Mouse (Mus musculus) heart, adult 8-10 months (tissue): ENCODE results near the gene Sfxn5. TPM values are rescaled to one million over a fixed set of nuclear protein-coding genes. Genes with fewer than 3 reads are reported as not detected.

Experiments used
- DNase-seq: peaks from one replicate; pipeline ENCODE4 v3.0.0; 2022; ENCODE audit warnings: low spot score
- microRNA-seq: library from miRNA; unstranded; fragments of <30 nt; microRNA quantifications from one replicate; pipeline ENCODE4 v1.2.0, GENCODE M21; 2022
- total RNA-seq, 4 experiments: library from RNA; stranded (reverse); gene quantifications; 2 replicates each; pipeline ENCODE4 v1.2.4; 2022

Sfxn5 gene
- total RNA-seq, 4 experiments from 2014 or later: 3.2 to 6.4 (median 4.5) TPM

DNA sequence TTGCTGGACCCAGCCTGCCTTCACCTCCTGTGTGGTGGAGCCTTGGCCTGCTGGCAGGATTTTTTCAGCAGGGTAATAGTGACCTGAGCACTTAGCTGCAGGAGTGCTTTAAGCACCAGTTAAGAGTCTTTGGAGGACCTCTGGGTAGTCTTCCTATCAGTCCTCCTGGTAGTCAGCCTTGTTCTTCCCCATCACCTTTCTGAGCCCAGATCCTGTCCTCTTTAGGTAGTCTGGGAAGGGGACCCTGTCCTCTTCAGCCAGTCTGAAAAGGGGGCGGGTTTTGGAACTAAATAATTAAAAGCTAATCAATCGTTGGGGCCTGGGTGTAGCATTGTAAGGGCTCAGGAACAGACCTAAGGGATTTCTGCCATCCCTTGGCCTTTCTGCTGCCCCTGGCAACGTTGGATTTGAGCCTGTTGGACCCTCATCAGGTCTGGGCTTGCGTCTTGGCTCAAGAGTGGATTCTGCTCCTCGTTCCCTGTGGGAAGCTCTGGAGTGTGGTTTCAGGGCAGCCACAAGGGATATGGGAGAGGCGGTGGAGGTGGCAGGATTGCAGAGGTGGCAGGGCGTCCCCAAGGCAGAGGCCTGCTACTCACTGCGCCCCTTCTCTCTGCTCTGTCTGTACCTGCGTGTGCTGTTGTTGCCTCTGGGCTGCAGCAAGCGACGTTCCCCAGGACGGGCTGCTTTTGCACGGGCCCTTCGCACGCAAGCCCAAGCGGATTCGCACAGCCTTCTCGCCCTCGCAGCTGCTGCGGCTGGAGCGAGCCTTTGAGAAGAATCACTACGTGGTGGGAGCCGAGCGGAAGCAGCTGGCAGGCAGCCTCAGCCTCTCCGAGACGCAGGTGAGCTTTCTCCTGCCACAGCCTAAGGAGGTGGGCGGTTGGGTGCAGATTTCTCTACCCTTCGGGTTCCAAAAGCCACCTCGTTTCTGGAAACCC, 139.6 kb downstream of the Sfxn5 start:
- DNase-seq: no peak

- DNase-seq: no peak
Observed at GRCm38 (mm10) chr6:85191751-85192440, 141.3 kb downstream of the Sfxn5 start.

DNA sequence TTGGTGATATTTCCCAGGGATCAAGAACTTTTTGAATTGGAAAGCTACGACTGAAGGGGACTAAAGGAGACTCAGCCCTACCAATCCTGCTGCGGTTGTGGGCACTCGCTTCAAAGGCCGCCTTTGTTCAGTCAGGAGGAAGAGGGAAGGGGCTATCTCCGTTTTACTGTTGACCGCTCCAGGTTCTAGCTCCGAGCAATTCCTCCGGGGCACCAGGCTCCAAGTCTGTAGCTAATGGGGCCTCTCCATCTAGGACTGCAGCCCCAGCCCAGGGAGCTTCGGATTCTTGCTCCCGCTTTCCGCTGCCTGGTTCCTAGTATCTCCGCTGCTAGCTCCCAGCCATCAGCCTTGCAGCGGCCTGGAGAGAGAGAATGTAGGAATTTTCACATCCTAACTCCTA, 142.6 kb downstream of the Sfxn5 start:
- DNase-seq: no peak

GRCm38 (mm10) chr6:85189911-85190591, 143.2 kb downstream of the Sfxn5 start:
- DNase-seq: no peak

DNA sequence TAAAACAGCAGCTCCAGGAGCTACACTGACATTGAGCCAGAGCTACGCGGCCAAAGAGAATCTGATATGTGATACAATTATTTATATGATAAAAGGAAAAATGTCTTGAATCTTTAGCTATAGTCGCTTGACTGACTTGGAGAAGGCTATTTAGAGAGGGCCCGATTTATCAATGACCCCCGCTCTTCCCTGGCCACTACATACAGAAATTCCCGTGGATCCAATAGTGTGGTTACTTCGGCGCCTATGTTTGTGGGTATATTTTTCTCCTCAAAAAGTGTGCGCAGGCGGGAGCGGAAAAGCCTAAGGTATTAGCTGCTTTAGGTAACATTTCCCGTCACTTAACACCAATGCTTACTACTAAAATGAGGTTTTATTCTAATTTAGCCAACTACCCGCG, 143.9 kb downstream of the Sfxn5 start:
- no peak for DNase-seq

DNA sequence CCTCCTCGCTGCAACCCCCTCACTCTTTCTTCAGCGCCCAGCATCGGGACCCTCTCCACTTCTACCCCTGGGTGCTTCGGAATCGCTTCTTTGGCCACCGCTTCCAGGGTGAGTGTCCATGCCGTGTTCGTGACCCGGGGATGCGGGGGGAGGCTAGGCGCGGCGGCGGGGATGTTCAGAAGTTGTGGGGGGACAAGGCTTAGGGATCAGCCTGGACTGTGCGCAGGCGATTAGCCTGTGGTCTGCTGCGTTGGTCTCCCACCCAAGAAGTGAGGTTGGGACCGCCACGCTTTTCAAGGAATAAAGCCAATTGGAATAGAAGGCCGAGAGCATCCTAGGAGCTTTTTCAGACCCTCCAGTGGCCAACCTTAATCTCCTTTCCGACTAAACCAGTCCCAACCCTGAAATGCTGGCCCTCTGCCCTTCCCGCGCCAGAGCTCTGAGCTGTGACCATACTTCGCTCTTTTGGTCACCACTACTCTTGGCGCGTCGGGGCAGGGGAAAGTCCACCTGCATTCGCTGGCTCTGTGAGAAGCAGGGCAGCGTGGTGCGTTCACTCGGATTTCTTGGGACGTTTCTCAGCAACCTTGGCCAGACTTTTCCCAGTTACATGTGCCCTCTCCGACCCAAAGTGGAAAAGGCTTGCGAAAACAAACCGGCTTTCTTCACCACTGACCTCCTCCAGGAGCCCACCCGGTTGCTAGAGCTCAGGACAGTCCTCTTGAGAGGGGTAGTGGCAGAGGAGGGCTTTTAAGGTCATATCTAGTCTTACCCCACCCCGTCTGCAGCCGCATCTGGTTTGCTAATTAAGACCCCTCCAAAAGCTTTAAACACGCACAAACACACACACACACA, 144.7 kb downstream of the Sfxn5 start:
- no peak for DNase-seq

- no peak for DNase-seq
Observed at GRCm38 (mm10) chr6:85187340-85188211, 145.6 kb downstream of the Sfxn5 start, which contains the start of gene Emx1. Gene Emx1, plus strand, starts transcription at chr6:85187438.

DNA sequence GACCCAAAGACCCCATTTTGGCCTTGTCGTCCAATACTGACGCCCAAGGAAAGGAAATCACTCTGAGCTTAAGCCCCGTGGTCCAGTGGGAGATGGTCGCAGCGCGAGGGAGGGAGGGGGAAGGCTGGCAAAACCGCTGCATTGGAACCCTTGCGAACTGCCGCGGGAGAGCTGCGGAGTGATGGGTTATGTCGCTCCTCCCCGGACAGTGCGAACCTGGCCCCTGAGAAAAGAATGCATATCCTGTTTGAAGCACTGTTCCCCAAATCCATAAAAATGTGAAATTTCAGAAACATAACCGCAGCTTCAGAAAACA, 146.5 kb downstream of the Sfxn5 start:
- no peak for DNase-seq

DNA sequence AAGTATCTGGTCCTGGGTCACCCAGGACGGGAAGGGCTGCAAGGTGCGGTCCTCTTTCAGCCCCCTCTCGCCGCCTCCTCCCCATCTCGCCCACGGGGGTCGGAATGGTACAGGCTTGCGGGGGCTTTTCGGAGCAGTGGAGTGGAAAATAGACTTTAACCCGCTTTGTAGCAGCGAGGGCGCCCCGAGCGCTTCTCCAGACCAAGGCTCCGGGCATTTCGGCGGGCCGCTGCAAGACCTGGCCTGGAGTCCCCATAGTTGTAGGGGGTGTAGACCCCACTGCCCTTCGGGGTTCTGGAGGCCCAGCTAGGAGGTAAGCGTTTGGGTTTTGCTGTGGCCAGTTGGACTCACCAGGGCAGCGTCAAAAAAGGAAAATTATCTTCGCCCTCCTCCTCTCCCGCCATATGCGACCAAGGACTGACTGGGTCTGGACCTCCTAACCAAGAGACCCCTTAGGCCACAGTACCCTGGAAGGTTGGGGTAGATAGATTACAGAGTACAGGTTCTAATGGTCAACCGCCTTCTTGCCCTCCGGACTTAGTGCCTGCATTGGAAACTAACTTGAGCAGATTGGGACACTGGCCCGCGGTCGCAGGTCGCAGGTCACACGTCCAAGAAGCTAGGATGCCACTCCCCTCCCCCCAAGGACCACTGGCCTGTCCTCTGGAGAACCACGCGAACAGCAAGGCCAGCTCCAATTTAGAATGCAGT, 147.0 kb downstream of the Sfxn5 start:
- no peak for DNase-seq

DNA sequence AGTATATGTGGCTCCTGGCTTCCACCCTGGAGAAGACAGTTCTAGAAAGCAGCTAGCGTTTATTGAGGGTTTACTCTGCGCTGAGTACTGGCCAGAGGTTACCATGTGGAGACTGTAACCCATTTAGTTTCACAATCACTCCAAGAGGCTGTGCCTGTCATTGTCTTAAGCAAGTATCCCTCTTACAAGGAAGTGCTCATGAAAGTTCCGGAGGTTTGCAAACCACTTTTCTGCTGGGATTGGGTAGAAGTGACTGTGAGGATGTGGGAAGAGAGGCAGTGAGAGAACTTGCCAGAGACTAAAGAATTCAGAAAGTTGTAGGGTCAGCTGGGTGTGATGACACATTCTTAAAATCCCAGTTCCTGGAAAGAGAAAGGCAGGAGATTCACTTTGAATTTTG, 149.3 kb downstream of the Sfxn5 start:
- DNase-seq: no peak

GRCm38 (mm10) chr6:85180036-85180435, 153.2 kb downstream of the Sfxn5 start:
- no peak for DNase-seq

DNA sequence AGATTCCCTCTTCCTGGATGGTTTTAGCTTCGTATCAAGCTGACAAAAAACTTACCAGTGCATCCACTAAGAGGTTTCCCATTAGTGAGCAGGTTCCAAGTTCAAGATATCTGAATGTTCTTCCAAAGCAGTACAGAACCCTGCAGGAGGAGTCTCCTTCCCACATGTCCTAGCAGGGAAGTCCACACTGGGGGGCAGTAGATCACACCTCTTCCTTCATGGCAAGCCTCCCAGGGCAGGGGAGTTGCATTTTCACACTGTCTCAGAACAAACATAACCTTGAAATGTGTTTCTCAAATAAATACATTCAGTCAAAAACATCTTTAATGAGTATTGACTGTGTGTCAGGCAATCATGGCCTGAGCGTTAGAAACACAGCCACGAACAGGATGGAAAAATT, 153.7 kb downstream of the Sfxn5 start:
- no peak for DNase-seq

DNA sequence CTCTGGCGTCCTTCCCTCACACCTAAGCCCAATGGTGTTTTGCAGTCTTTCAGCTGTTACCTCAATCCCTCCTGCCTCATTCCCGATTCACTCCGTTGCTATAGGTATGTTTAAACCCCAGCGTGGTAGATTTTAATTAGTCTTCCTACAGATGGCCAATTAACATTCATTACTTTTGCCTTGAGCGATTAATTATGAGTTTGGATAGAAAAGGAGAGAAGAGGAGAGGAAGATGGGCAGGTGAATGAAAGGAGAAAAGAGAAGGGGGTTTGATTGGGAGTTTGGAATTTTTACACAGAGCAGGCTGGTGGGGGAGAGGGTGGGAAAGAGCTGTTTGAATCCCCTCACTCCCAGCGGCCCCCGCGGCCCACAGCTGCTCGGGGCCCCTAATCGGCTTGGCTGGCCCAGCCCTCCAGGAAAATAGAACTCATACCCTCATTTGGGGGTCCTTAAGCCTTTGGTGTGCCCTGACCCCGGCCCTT, 167.7 kb downstream of the Sfxn5 start:
- no peak for DNase-seq

Small RNA genes lying within 50 kb of the gene (microRNA-seq; reads per million reads assigned to microRNA genes)
- not detected for gene Mir705

Other genes with a start within 250 kb of the Sfxn5 start
- 100 to 1,000 TPM in 1 of 4 experiments, 10 to 100 TPM in 3; 85.7 to 109 (median 94.2) TPM for gene Spr, start 195.7 kb downstream of the Sfxn5 start, total RNA-seq
- gene Emx1, start 146.0 kb downstream of the Sfxn5 start, total RNA-seq: not detected
- gene Rab11fip5, start 41.2 kb upstream of the Sfxn5 start, total RNA-seq: 10 to 100 TPM; 62.7 to 80.9 (median 72.0) TPM
- gene Noto, start 90.5 kb upstream of the Sfxn5 start, total RNA-seq: not detected
- 10 to 100 TPM; 10.8 to 12.4 (median 11.6) TPM for gene Smyd5, start 98.6 kb upstream of the Sfxn5 start, total RNA-seq
- gene Cct7, start 118.1 kb upstream of the Sfxn5 start, total RNA-seq: 100 to 1,000 TPM; 135 to 164 (median 150) TPM
- 10 to 100 TPM; 11.5 to 12.6 (median 12.0) TPM for gene Pradc1, start 118.5 kb upstream of the Sfxn5 start, total RNA-seq
- gene Fbxo41, start 169.6 kb upstream of the Sfxn5 start, total RNA-seq: under 1 TPM in 2 of 4 experiments, not detected in 2; 0.03 TPM
- gene Egr4, start 180.2 kb upstream of the Sfxn5 start, total RNA-seq: not detected